Mouse (Mus musculus): Measurements from ENCODE around the gene Nrf1. TPM values are rescaled to one million over a fixed set of nuclear protein-coding genes. Genes with fewer than 3 reads are reported as not detected.

Nrf1 gene
- total RNA-seq, 1 experiment from 2014 or later: 25.0 TPM

GRCm38 (mm10) chr6:30175225-30175917, 127.6 kb downstream of the Nrf1 start:
- no peak for DNase-seq

DNA sequence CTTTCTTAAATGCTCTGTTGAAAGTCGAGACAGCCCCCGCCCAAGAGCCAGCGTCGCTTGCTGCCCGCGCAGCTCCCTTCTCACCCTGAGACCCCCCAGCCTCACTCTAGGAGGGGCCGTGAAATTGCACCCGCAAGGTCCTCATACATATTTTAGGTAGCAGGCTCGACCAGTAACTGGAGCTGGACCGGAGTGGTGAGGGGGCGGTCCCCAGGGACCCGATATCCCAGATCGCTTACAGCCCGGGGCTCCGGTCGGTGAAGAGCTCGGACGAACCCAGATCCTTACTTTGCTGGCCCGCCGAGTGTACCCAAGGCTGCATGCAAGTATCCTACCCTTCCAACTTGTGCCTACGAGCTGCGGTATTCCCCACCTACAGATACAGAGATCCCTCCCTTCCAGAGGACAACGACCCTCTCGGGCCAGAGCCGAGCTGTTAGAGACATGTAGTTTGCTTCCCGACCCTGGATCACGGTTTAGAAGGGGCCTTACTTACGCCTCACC, 128.2 kb downstream of the Nrf1 start:
- no peak for DNase-seq

DNA sequence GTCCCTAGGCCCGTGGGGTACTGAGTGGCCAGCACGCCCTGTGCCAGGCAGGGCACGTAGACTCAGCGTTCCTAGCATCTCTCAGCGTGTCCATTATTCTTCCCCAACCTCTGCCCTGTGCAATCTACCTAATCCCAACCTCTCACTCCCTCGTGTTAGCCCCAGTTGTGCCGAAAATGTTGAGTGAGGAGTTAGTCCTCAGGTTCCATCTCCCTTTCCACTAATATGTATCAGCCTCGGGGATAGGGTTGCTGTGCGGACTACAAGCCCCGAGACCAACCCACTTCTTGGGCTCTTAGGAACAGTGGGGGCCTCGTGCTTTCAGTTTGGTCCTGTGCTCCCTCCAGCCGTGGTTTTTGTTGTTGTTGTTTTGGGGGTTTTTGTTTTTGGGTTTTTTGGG, 128.7 kb downstream of the Nrf1 start:
- no peak for DNase-seq

- DNase-seq: no peak
Measured at GRCm38 (mm10) chr6:30177305-30177704, 129.5 kb downstream of the Nrf1 start.

GRCm38 (mm10) chr6:30178023-30178639, 130.3 kb downstream of the Nrf1 start:
- DNase-seq: no peak

GRCm38 (mm10) chr6:30179046-30179445, 131.3 kb downstream of the Nrf1 start:
- no peak for DNase-seq

GRCm38 (mm10) chr6:30180321-30180720, 132.5 kb downstream of the Nrf1 start:
- no peak for DNase-seq

DNA sequence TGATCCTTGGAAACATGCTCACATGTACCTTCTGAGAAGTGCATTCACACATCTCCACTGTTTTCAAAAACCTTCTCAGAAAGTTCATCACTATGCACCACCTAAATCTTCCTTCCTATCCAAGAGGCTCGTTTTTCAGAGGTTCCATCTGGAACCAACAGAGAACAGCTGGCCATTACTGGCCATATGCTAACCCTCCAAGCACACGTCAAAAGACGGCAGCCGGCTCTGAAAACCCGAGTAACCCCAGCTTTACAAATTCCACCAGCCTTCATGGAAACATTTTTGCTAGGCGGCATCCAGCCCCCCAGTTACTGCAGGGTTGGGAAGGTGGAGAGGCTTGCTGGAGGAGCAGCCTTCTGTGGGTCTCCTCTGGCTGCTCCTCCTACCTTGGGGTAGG, 134.2 kb downstream of the Nrf1 start:
- no peak for DNase-seq

DNA sequence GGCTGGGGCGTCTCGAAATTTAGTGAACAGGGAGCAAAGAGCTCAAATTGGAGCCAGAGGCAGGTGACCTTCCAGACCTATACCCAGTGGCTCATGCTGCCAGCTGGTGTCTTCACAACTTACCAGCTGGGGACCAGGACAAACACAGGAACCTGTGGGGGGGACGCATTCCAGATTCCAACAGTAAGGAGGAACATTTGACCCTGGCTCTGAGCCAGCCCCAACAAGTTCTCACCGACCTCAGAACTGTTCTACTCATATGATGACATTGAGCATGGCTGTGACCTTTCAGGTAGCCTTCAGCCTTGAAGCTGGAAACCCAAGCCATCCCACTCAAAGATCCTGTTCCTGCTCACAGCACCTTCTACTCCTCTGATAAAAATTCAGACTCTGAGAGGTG, 135.8 kb downstream of the Nrf1 start:
- no peak for DNase-seq

GRCm38 (mm10) chr6:30195656-30196055, 147.9 kb downstream of the Nrf1 start:
- no peak for DNase-seq

GRCm38 (mm10) chr6:30196143-30196542, 148.4 kb downstream of the Nrf1 start:
- DNase-seq: no peak

Small RNA genes within 50 kb of the gene (microRNA-seq; reads per million reads assigned to microRNA genes)
- gene Mir182 (768 to 998 reads per million in 2 experiments), gene Mir183 (88.2 to 334 reads per million in 2 experiments), gene Mir96 (23.1 to 30.9 reads per million in 2 experiments)

Other genes starting within 250 kb of the Nrf1 start
- gene Strip2, start 131.0 kb upstream of the Nrf1 start, total RNA-seq (2021): 1.00 and 1.2 TPM in 2 replicates